Mouse (Mus musculus): Measurements from ENCODE around the gene Msmo1. TPM values are rescaled to one million over a fixed set of nuclear protein-coding genes. Genes with fewer than 3 reads are reported as not detected.
A peak's percentile ranks its signal among the peaks of the same experiment; 100 is the strongest.

The Msmo1 gene
- polyA plus RNA-seq, 1 experiment: 175 TPM

DNA sequence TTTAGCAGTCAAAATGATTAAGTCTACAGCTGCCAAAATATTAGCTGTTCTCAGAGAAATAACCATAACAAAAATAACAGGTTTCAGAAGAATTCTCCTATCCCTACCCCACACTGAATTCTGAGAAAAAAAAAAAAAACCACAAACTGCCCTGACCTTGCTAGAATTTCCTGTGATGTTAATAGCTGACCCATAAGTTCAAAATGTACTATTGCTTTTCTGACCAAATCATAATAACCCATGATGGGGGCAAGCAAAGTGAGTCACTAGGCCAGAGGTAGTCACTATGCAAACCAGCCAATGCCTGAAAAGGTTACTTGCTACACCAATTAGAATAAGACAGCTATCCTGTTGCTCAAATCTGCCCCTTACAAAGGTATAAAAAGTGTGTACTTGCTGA is 26.1 kb downstream of the Msmo1 start:
- no peak overlapping the region for H3K9ac ChIP-seq (ENCODE audit: low read depth, poor library complexity, severe bottlenecking)
- no peaks in the 10 kb centered on the region for H3K36me3 ChIP-seq (ENCODE audit: control insufficient read depth, insufficient read depth, low read length, poor library complexity, severe bottlenecking)
- no peak overlapping the region for H3K4me3 ChIP-seq (ENCODE audit: low read depth, low read length)

DNA sequence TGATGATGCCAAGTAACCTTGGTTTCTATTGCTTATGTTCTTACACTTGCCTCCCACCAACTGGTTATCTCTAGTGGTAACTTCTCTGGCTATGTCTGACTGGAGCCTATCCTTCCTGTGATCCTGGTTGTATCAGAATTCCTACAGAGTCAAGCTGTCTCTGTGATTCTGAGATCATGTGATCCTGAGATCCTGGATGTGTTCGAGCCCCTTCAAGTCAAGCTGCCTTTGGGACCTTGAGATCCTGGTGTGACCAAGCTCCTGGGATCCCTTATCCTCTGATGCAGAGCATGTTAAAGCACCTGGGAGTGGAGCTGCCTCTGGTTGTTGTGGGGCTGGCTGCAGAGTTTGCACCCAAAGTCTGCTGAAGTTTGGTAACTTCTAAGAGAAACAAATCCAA is 30.4 kb downstream of the Msmo1 start:
- no peak overlapping the region for H3K4me3 ChIP-seq (ENCODE audit: low read depth, low read length)
- no peaks in the 10 kb centered on the region for H3K27me3 ChIP-seq (ENCODE audit: control insufficient read depth, insufficient read depth, low read length, poor library complexity, severe bottlenecking)
- no peak overlapping the region for H3K9ac ChIP-seq (ENCODE audit: low read depth, poor library complexity, severe bottlenecking)
- TF ChIP-seq CTCF (IDR thresholded peaks at IDR 0.05; ENCODE audit: low read depth, low read length): no peak
- no peak for TF ChIP-seq EP300 (IDR thresholded peaks at IDR 0.05; ENCODE audit: insufficient read depth, low read depth, low read length)
- TF ChIP-seq POLR2A (IDR thresholded peaks at IDR 0.05; ENCODE audit: insufficient read depth, low read length): no peak
- H3K4me1 ChIP-seq (ENCODE audit: control insufficient read depth, insufficient read depth, low read length): no peaks in the 10 kb centered on the region
- peaks cover 2% of the 10 kb centered on the region; the same call in 1 of the 2 replicates for H3K9me3 ChIP-seq (replicated peaks; ENCODE audit: control insufficient read depth, insufficient read depth, low read length, poor library complexity, severe bottlenecking)
- H3K36me3 ChIP-seq (ENCODE audit: control insufficient read depth, insufficient read depth, low read length, poor library complexity, severe bottlenecking): no peaks in the 10 kb centered on the region
- no peak overlapping the region for H3K27ac ChIP-seq (ENCODE audit: insufficient read depth, low read length)

More for the DNA sequence above, 26.1 kb downstream of the Msmo1 start:
- Histone ChIP-seq H3K27me3 (ENCODE audit: control insufficient read depth, insufficient read depth, low read length, poor library complexity, severe bottlenecking) (no peaks in the 10 kb centered on the region), H3K9me3 (replicated peaks; ENCODE audit: control insufficient read depth, insufficient read depth, low read length, poor library complexity, severe bottlenecking) (peaks cover 2% of the 10 kb centered on the region; the same call in 1 of the 2 replicates), H3K4me1 (ENCODE audit: control insufficient read depth, insufficient read depth, low read length) (no peaks in the 10 kb centered on the region), H3K27ac (ENCODE audit: insufficient read depth, low read length) (no peak overlapping the region)
- TF ChIP-seq POLR2A (IDR thresholded peaks at IDR 0.05; ENCODE audit: insufficient read depth, low read length): no peak
- no peak for TF ChIP-seq CTCF (IDR thresholded peaks at IDR 0.05; ENCODE audit: low read depth, low read length)
- TF ChIP-seq EP300 (IDR thresholded peaks at IDR 0.05; ENCODE audit: insufficient read depth, low read depth, low read length): no peak

DNA sequence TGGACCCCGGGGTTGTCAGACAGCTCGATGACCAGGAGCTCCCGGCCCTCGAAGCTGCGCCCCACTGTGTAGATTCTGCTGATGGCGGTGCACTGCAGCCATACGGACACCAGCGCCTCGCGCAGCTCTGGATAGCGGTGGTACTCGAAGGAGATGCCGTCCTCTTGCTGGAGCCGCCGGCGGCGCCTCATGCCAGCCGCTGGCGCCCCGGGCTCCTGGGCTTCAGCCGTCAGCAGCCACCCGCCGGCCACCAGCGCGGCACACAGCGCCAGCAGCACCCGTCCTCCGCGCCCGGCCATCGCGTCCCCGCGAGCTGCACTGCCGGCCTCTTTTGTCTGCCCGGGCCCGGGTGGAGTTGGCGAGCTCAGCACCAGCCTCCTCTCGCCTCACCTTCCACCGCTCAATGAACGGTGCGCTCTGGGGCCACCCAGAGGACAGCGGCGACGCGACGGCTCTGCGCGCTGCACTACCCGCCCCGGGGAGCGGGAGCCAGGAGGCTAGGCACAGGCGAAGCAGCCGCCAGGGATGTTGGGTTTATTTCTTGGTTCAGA is 40.9 kb downstream of the Msmo1 start, which contains the start of gene Cpe:
Gene Cpe (minus strand): TSS at position 404 of the 551 bp plus-strand sequence.
- peak within 1 kb of the TSS; percentile 63 for H3K9ac ChIP-seq (ENCODE audit: low read depth, poor library complexity, severe bottlenecking)
- no peaks in the 10 kb centered on the region for H3K4me1 ChIP-seq (ENCODE audit: control insufficient read depth, insufficient read depth, low read length)
- no peaks in the 10 kb centered on the region for H3K36me3 ChIP-seq (ENCODE audit: control insufficient read depth, insufficient read depth, low read length, poor library complexity, severe bottlenecking)
- peaks cover 11% of the 10 kb centered on the region for H3K27me3 ChIP-seq (ENCODE audit: control insufficient read depth, insufficient read depth, low read length, poor library complexity, severe bottlenecking)
- peak; percentile 55 for TF ChIP-seq CTCF (IDR thresholded peaks at IDR 0.05; ENCODE audit: low read depth, low read length)
- no peak for TF ChIP-seq EP300 (IDR thresholded peaks at IDR 0.05; ENCODE audit: insufficient read depth, low read depth, low read length)
- TF ChIP-seq POLR2A (IDR thresholded peaks at IDR 0.05; ENCODE audit: insufficient read depth, low read length): no peak
- peak within 1 kb of the TSS; percentile 40 for H3K4me3 ChIP-seq (ENCODE audit: low read depth, low read length)
- no peak within 1 kb of the TSS for H3K27ac ChIP-seq (ENCODE audit: insufficient read depth, low read length)
- H3K9me3 ChIP-seq (replicated peaks; ENCODE audit: control insufficient read depth, insufficient read depth, low read length, poor library complexity, severe bottlenecking): no peaks in the 10 kb centered on the region

DNA sequence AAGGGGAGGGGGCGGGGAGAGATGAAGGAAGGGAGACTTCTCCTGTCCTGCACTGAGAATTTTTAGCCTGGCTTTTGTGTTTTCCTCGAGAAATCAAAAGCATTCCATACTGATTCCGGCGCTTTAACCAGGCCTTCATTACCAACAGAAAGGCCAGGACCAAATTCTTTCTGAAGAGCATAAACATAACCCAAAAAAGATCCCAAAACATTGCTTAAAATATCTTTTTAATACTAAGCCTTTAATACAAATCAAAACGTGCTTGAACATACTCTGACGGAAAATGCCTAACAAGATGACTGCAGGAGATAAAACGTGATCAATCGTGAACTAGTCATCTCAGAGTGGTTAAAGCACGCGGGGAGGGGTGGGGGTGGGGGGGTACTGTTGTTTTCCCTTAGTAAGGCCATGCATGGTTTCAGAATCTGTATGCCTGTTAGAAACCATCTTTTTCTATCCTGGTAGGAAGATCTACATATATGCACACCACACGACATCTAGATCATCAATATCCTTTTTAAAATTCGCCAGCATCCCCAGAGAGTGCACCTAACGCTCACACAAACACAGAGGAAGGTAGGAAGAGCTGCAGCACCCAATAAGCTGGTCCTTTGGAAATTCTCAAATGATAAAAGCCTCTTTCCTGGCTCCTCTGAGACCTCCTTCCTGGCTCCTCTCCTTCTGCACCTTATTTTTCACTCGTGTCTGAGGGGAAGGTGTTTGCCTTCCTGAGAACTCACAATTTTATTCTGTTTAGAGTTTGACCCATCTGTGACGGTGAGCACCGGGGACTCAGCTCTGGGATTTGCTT is 41.8 kb downstream of the Msmo1 start:
- Histone ChIP-seq H3K27me3 (ENCODE audit: control insufficient read depth, insufficient read depth, low read length, poor library complexity, severe bottlenecking) (peaks cover 11% of the 10 kb centered on the region), H3K27ac (ENCODE audit: insufficient read depth, low read length) (no peak overlapping the region), H3K9me3 (replicated peaks; ENCODE audit: control insufficient read depth, insufficient read depth, low read length, poor library complexity, severe bottlenecking) (no peaks in the 10 kb centered on the region; the same call in 1 of the 2 replicates), H3K4me1 (ENCODE audit: control insufficient read depth, insufficient read depth, low read length) (no peaks in the 10 kb centered on the region), H3K36me3 (ENCODE audit: control insufficient read depth, insufficient read depth, low read length, poor library complexity, severe bottlenecking) (no peaks in the 10 kb centered on the region), H3K9ac (ENCODE audit: low read depth, poor library complexity, severe bottlenecking) (peak overlapping the region; percentile 63), H3K4me3 (ENCODE audit: low read depth, low read length) (peak overlapping the region; percentile 40)
- TF ChIP-seq EP300 (IDR thresholded peaks at IDR 0.05; ENCODE audit: insufficient read depth, low read depth, low read length): no peak
- TF ChIP-seq POLR2A (IDR thresholded peaks at IDR 0.05; ENCODE audit: insufficient read depth, low read length): no peak
- no peak for TF ChIP-seq CTCF (IDR thresholded peaks at IDR 0.05; ENCODE audit: low read depth, low read length)

DNA sequence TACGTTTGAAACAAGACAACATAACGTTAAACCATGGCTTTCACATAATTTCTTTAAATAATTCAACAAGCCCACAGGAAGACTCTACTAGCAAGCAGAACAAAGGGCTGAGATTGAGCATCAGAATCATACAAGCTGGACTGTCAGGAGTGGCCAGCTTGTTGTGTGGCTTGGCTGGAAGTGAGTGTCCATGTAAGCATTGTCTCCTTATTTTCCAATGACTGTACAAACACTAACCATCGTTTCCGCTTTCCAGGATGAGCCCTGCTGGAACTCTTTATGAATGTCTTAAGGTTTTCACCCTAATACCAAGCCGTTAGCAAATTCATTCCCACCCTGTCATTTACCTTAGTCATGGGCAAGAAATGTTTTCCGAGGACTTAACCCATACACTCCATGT is 42.7 kb downstream of the Msmo1 start:
- H3K4me3 ChIP-seq (ENCODE audit: low read depth, low read length): no peak overlapping the region

DNA sequence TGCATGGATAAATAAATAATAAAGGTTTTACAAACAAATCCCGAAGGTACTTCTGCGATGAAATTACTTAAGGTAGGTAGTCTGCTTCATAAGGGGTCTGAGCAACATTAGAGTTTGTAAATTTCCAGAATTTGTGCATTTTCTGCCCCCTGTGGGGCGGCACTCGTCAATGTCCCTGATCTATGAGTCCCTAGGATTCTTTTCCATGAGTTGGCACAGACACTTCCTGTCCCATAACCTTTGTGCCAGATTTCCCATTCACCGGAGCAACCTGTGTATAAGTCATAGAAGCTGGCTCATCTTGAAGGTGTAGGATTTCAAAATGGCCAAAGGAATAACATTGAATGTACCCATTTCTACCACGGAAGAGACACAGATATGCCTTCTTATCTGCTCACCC is 43.3 kb downstream of the Msmo1 start:
- TF ChIP-seq POLR2A (IDR thresholded peaks at IDR 0.05; ENCODE audit: insufficient read depth, low read length) (no peak), EP300 (IDR thresholded peaks at IDR 0.05; ENCODE audit: insufficient read depth, low read depth, low read length) (no peak), CTCF (IDR thresholded peaks at IDR 0.05; ENCODE audit: low read depth, low read length) (no peak)
- Histone ChIP-seq H3K4me3 (ENCODE audit: low read depth, low read length) (no peak overlapping the region), H3K9me3 (replicated peaks; ENCODE audit: control insufficient read depth, insufficient read depth, low read length, poor library complexity, severe bottlenecking) (no peaks in the 10 kb centered on the region; the same call in 1 of the 2 replicates), H3K27ac (ENCODE audit: insufficient read depth, low read length) (no peak overlapping the region), H3K27me3 (ENCODE audit: control insufficient read depth, insufficient read depth, low read length, poor library complexity, severe bottlenecking) (peaks cover 11% of the 10 kb centered on the region), H3K4me1 (ENCODE audit: control insufficient read depth, insufficient read depth, low read length) (no peaks in the 10 kb centered on the region), H3K9ac (ENCODE audit: low read depth, poor library complexity, severe bottlenecking) (no peak overlapping the region), H3K36me3 (ENCODE audit: control insufficient read depth, insufficient read depth, low read length, poor library complexity, severe bottlenecking) (no peaks in the 10 kb centered on the region)

More for the DNA sequence above, 42.7 kb downstream of the Msmo1 start:
- H3K4me1 ChIP-seq (ENCODE audit: control insufficient read depth, insufficient read depth, low read length): no peaks in the 10 kb centered on the region
- H3K36me3 ChIP-seq (ENCODE audit: control insufficient read depth, insufficient read depth, low read length, poor library complexity, severe bottlenecking): no peaks in the 10 kb centered on the region
- H3K27ac ChIP-seq (ENCODE audit: insufficient read depth, low read length): no peak overlapping the region
- no peaks in the 10 kb centered on the region; the same call in 1 of the 2 replicates for H3K9me3 ChIP-seq (replicated peaks; ENCODE audit: control insufficient read depth, insufficient read depth, low read length, poor library complexity, severe bottlenecking)
- TF ChIP-seq POLR2A (IDR thresholded peaks at IDR 0.05; ENCODE audit: insufficient read depth, low read length): no peak
- no peak for TF ChIP-seq CTCF (IDR thresholded peaks at IDR 0.05; ENCODE audit: low read depth, low read length)
- no peak for TF ChIP-seq EP300 (IDR thresholded peaks at IDR 0.05; ENCODE audit: insufficient read depth, low read depth, low read length)
- peaks cover 11% of the 10 kb centered on the region for H3K27me3 ChIP-seq (ENCODE audit: control insufficient read depth, insufficient read depth, low read length, poor library complexity, severe bottlenecking)
- no peak overlapping the region for H3K9ac ChIP-seq (ENCODE audit: low read depth, poor library complexity, severe bottlenecking)

Data from ES-Bruce4 (cell line).